Mouse (Mus musculus): ENCODE data around the gene Pqlc2. TPM values are rescaled to one million over a fixed set of nuclear protein-coding genes. Genes with fewer than 3 reads are reported as not detected.

The Pqlc2 gene
- polyA plus RNA-seq, 1 experiment from 2014 or later: 13.9 TPM

GRCm38 (mm10) chr4:139274573-139274972 is 35.9 kb downstream of the Pqlc2 start:
- no peak overlapping the region for H3K4me3 ChIP-seq (ENCODE audit: low read length)
- no peak overlapping the region for H3K9ac ChIP-seq (ENCODE audit: low read length)
- H3K4me1 ChIP-seq (replicated peaks; ENCODE audit: control insufficient read depth, insufficient read depth, low read length): no peaks in the 10 kb centered on the region
- no peaks in the 10 kb centered on the region for H3K9me3 ChIP-seq (ENCODE audit: control insufficient read depth, low read length)
- no peak overlapping the region for H3K4me2 ChIP-seq (ENCODE audit: low read depth, low read length)
- no peaks in the 10 kb centered on the region for H3K36me3 ChIP-seq (ENCODE audit: control insufficient read depth, insufficient read depth, low read length)
- H3K27me3 ChIP-seq (ENCODE audit: control insufficient read depth, insufficient read depth, low read depth, low read length): no peaks in the 10 kb centered on the region
- no peak overlapping the region for H3K27ac ChIP-seq (ENCODE audit: low read length)
- 86% methylated on average over 7 of the region's 7 CpGs for WGBS
- no peak for ATAC-seq (ENCODE audit: low read depth)

- ATAC-seq (ENCODE audit: low read depth): no peak
- Histone ChIP-seq H3K27ac (ENCODE audit: low read length) (no peak overlapping the region), H3K27me3 (ENCODE audit: control insufficient read depth, insufficient read depth, low read depth, low read length) (no peaks in the 10 kb centered on the region), H3K36me3 (ENCODE audit: control insufficient read depth, insufficient read depth, low read length) (peaks cover 2% of the 10 kb centered on the region; the same call in 1 of the 2 replicates), H3K4me3 (ENCODE audit: low read length) (no peak overlapping the region), H3K9ac (ENCODE audit: low read length) (no peak overlapping the region), H3K9me3 (ENCODE audit: control insufficient read depth, low read length) (no peaks in the 10 kb centered on the region), H3K4me2 (ENCODE audit: low read depth, low read length) (no peak overlapping the region), H3K4me1 (replicated peaks; ENCODE audit: control insufficient read depth, insufficient read depth, low read length) (no peaks in the 10 kb centered on the region)
- WGBS: 91% methylated on average over 10 of the region's 10 CpGs
Observed at GRCm38 (mm10) chr4:139272951-139273680, 37.4 kb downstream of the Pqlc2 start.

- Histone ChIP-seq H3K9me3 (ENCODE audit: control insufficient read depth, low read length) (no peaks in the 10 kb centered on the region), H3K27ac (ENCODE audit: low read length) (no peak overlapping the region), H3K27me3 (ENCODE audit: control insufficient read depth, insufficient read depth, low read depth, low read length) (no peaks in the 10 kb centered on the region), H3K4me2 (ENCODE audit: low read depth, low read length) (no peak overlapping the region), H3K4me3 (ENCODE audit: low read length) (no peak overlapping the region), H3K9ac (ENCODE audit: low read length) (no peak overlapping the region), H3K4me1 (replicated peaks; ENCODE audit: control insufficient read depth, insufficient read depth, low read length) (no peaks in the 10 kb centered on the region), H3K36me3 (ENCODE audit: control insufficient read depth, insufficient read depth, low read length) (peaks cover 2% of the 10 kb centered on the region)
- ATAC-seq (ENCODE audit: low read depth): no peak
- 83% methylated on average over 9 of the region's 9 CpGs for WGBS
Observed at GRCm38 (mm10) chr4:139271562-139271961, 38.9 kb downstream of the Pqlc2 start.

GRCm38 (mm10) chr4:139270168-139270567 is 40.3 kb downstream of the Pqlc2 start:
- ATAC-seq (ENCODE audit: low read depth): no peak
- Histone ChIP-seq H3K9ac (ENCODE audit: low read length) (no peak overlapping the region), H3K9me3 (ENCODE audit: control insufficient read depth, low read length) (no peaks in the 10 kb centered on the region), H3K4me1 (replicated peaks; ENCODE audit: control insufficient read depth, insufficient read depth, low read length) (no peaks in the 10 kb centered on the region), H3K4me3 (ENCODE audit: low read length) (no peak overlapping the region), H3K27me3 (ENCODE audit: control insufficient read depth, insufficient read depth, low read depth, low read length) (no peaks in the 10 kb centered on the region), H3K27ac (ENCODE audit: low read length) (no peak overlapping the region), H3K4me2 (ENCODE audit: low read depth, low read length) (no peak overlapping the region), H3K36me3 (ENCODE audit: control insufficient read depth, insufficient read depth, low read length) (peaks cover 10% of the 10 kb centered on the region)
- 90% methylated on average over 3 of the region's 3 CpGs for WGBS

GRCm38 (mm10) chr4:139268242-139268641 is 42.3 kb downstream of the Pqlc2 start:
- Histone ChIP-seq H3K36me3 (ENCODE audit: control insufficient read depth, insufficient read depth, low read length) (peaks cover 21% of the 10 kb centered on the region), H3K4me3 (ENCODE audit: low read length) (no peak overlapping the region), H3K9me3 (ENCODE audit: control insufficient read depth, low read length) (no peaks in the 10 kb centered on the region), H3K9ac (ENCODE audit: low read length) (no peak overlapping the region), H3K4me1 (replicated peaks; ENCODE audit: control insufficient read depth, insufficient read depth, low read length) (no peaks in the 10 kb centered on the region), H3K27ac (ENCODE audit: low read length) (no peak overlapping the region), H3K4me2 (ENCODE audit: low read depth, low read length) (no peak overlapping the region), H3K27me3 (ENCODE audit: control insufficient read depth, insufficient read depth, low read depth, low read length) (no peaks in the 10 kb centered on the region)
- no peak for ATAC-seq (ENCODE audit: low read depth)
- 95% methylated on average over 1 of the region's 1 CpGs for WGBS

GRCm38 (mm10) chr4:139267335-139267734 is 43.2 kb downstream of the Pqlc2 start:
- H3K36me3 ChIP-seq (ENCODE audit: control insufficient read depth, insufficient read depth, low read length): peaks cover 27% of the 10 kb centered on the region

GRCm38 (mm10) chr4:139266500-139266865 is 44.0 kb downstream of the Pqlc2 start:
- no peaks in the 10 kb centered on the region for H3K4me1 ChIP-seq (replicated peaks; ENCODE audit: control insufficient read depth, insufficient read depth, low read length)
- H3K4me3 ChIP-seq (ENCODE audit: low read length): no peak overlapping the region
- ATAC-seq (ENCODE audit: low read depth): no peak
- H3K9ac ChIP-seq (ENCODE audit: low read length): no peak overlapping the region
- H3K27me3 ChIP-seq (ENCODE audit: control insufficient read depth, insufficient read depth, low read depth, low read length): no peaks in the 10 kb centered on the region
- whole genome bisulfite sequencing: 88% methylated on average over 7 of the region's 7 CpGs
- peaks cover 29% of the 10 kb centered on the region for H3K36me3 ChIP-seq (ENCODE audit: control insufficient read depth, insufficient read depth, low read length)
- H3K4me2 ChIP-seq (ENCODE audit: low read depth, low read length): no peak overlapping the region
- H3K9me3 ChIP-seq (ENCODE audit: control insufficient read depth, low read length): no peaks in the 10 kb centered on the region
- no peak overlapping the region for H3K27ac ChIP-seq (ENCODE audit: low read length)

More at GRCm38 (mm10) chr4:139267335-139267734, 43.2 kb downstream of the Pqlc2 start:
- Histone ChIP-seq H3K9me3 (ENCODE audit: control insufficient read depth, low read length) (no peaks in the 10 kb centered on the region), H3K27ac (ENCODE audit: low read length) (no peak overlapping the region), H3K27me3 (ENCODE audit: control insufficient read depth, insufficient read depth, low read depth, low read length) (no peaks in the 10 kb centered on the region), H3K4me3 (ENCODE audit: low read length) (no peak overlapping the region), H3K4me2 (ENCODE audit: low read depth, low read length) (no peak overlapping the region), H3K9ac (ENCODE audit: low read length) (no peak overlapping the region), H3K4me1 (replicated peaks; ENCODE audit: control insufficient read depth, insufficient read depth, low read length) (no peaks in the 10 kb centered on the region)
- ATAC-seq (ENCODE audit: low read depth): no peak
- 77% methylated on average over 3 of the region's 3 CpGs for WGBS

GRCm38 (mm10) chr4:139265783-139266499 is 44.6 kb downstream of the Pqlc2 start:
- H3K4me2 ChIP-seq (ENCODE audit: low read depth, low read length): no peak overlapping the region
- no peak overlapping the region for H3K9ac ChIP-seq (ENCODE audit: low read length)
- WGBS: 83% methylated on average over 13 of the region's 13 CpGs
- no peak for ATAC-seq (ENCODE audit: low read depth)
- H3K27me3 ChIP-seq (ENCODE audit: control insufficient read depth, insufficient read depth, low read depth, low read length): no peaks in the 10 kb centered on the region
- no peaks in the 10 kb centered on the region for H3K9me3 ChIP-seq (ENCODE audit: control insufficient read depth, low read length)
- peaks cover 29% of the 10 kb centered on the region for H3K36me3 ChIP-seq (ENCODE audit: control insufficient read depth, insufficient read depth, low read length)
- no peak overlapping the region for H3K27ac ChIP-seq (ENCODE audit: low read length)
- no peak overlapping the region for H3K4me3 ChIP-seq (ENCODE audit: low read length)
- no peaks in the 10 kb centered on the region for H3K4me1 ChIP-seq (replicated peaks; ENCODE audit: control insufficient read depth, insufficient read depth, low read length)

GRCm38 (mm10) chr4:139262981-139263380 is 47.5 kb downstream of the Pqlc2 start:
- H3K36me3 ChIP-seq (ENCODE audit: control insufficient read depth, insufficient read depth, low read length): peaks cover 36% of the 10 kb centered on the region

More at GRCm38 (mm10) chr4:139262981-139263380, 47.5 kb downstream of the Pqlc2 start:
- Histone ChIP-seq H3K9ac (ENCODE audit: low read length) (no peak overlapping the region), H3K9me3 (ENCODE audit: control insufficient read depth, low read length) (no peaks in the 10 kb centered on the region), H3K27me3 (ENCODE audit: control insufficient read depth, insufficient read depth, low read depth, low read length) (no peaks in the 10 kb centered on the region), H3K27ac (ENCODE audit: low read length) (no peak overlapping the region), H3K4me1 (replicated peaks; ENCODE audit: control insufficient read depth, insufficient read depth, low read length) (peaks cover 10% of the 10 kb centered on the region), H3K4me3 (ENCODE audit: low read length) (no peak overlapping the region), H3K4me2 (ENCODE audit: low read depth, low read length) (no peak overlapping the region)
- no peak for ATAC-seq (ENCODE audit: low read depth)
- WGBS: 92% methylated on average over 6 of the region's 6 CpGs

Data from lung, embryonic 16.5 days (tissue).